8 mouse cellular contexts compared by ENCODE assay signal in genomic region chr11:75650958-75651425, GRCm38 (mm10). TPM values are rescaled to one million over a fixed set of nuclear protein-coding genes. Genes with fewer than 3 reads are reported as not detected.
DNase-seq lines count a peak whose midpoint lies in the region; ATAC-seq and TF ChIP-seq lines count a peak whose summit lies in the region.

No protein-coding gene starts in this region.

- no peak for TF ChIP-seq CTCF in left cerebral cortex, adult 2 months (IDR thresholded peaks at IDR 0.05)
- no peak for TF ChIP-seq CTCF in olfactory bulb, adult 2 months (IDR thresholded peaks at IDR 0.05; ENCODE audit: insufficient read depth, low read depth, low read length)

- peak overlapping the region; percentile 81 for H3K4me3 ChIP-seq in left cerebral cortex, adult 2 months
- peak overlapping the region; percentile 59 for H3K4me3 ChIP-seq in forebrain, embryonic 13.5 days
- peak overlapping the region; percentile 81 for H3K4me3 ChIP-seq in liver, embryonic 13.5 days (replicated peaks)
- H3K4me3 ChIP-seq in olfactory bulb, adult 2 months (ENCODE audit: insufficient read depth, low read depth, low read length), result peak overlapping the region; percentile 85

- H3K9ac ChIP-seq in forebrain, embryonic 13.5 days, result peak overlapping the region; percentile 79
- peak overlapping the region; percentile 90 for H3K9ac ChIP-seq in liver, embryonic 13.5 days

- H3K36me3 ChIP-seq in forebrain, embryonic 13.5 days (ENCODE audit: poor library complexity, severe bottlenecking), result no peaks in the 10 kb centered on the region
- H3K36me3 ChIP-seq in liver, embryonic 13.5 days, result peaks cover 5% of the 10 kb centered on the region; the same call in 1 of the 2 replicates

- no peak overlapping the region for H3K27ac ChIP-seq in left cerebral cortex, adult 2 months
- H3K27ac ChIP-seq in forebrain, embryonic 13.5 days, result no peak overlapping the region
- H3K27ac ChIP-seq in liver, embryonic 13.5 days, result peak overlapping the region; percentile 92
- H3K27ac ChIP-seq in olfactory bulb, adult 2 months (ENCODE audit: insufficient read depth, low read depth, low read length), result no peak overlapping the region

- no peaks in the 10 kb centered on the region for H3K9me3 ChIP-seq in forebrain, embryonic 13.5 days (replicated peaks)
- no peaks in the 10 kb centered on the region for H3K9me3 ChIP-seq in liver, embryonic 13.5 days (replicated peaks)

- peaks cover 35% of the 10 kb centered on the region for H3K27me3 ChIP-seq in forebrain, embryonic 13.5 days
- H3K27me3 ChIP-seq in liver, embryonic 13.5 days, result no peaks in the 10 kb centered on the region

- ATAC-seq in forebrain, embryonic 13.5 days, result peak; percentile 17
- no peak for ATAC-seq in liver, embryonic 13.5 days (ENCODE audit: low read depth)

- no peak for DNase-seq in left cerebral cortex, adult 2 months (ENCODE audit: extremely low spot score in 1 of 2, low spot score in 2 of 2)
- no peak for DNase-seq in left cerebral cortex, postnatal 4 days
- no peak for DNase-seq in liver, embryonic 13.5 days
- no peak for DNase-seq in gastrocnemius, postnatal 4 days (ENCODE audit: low spot score in 2 of 2)
- no peak for DNase-seq in left cerebral cortex, adult 18-20 months (ENCODE audit: low spot score in 2 of 2)
- DNase-seq in thymus, postnatal 25 days, result no peak

- H3K4me2 ChIP-seq in forebrain, embryonic 13.5 days, result peak overlapping the region; percentile 75
- peak overlapping the region; percentile 98 for H3K4me2 ChIP-seq in liver, embryonic 13.5 days

- intact Hi-C loops in left cerebral cortex, adult 2 months (cut with DNase I), result loop anchor here (5.0 kb wide), 1 partner anchor 81 kb away; the partner anchor contains the start of gene Ywhae
- intact Hi-C loops in left cerebral cortex, postnatal 4 days (cut with DNase I), result no loop called here

- 50% methylated on average over 13 of the region's 13 CpGs for WGBS in forebrain, embryonic 13.5 days
- 26% methylated on average over 13 of the region's 13 CpGs for WGBS in liver, embryonic 13.5 days (ENCODE audit: insufficient replicate concordance)
- WGBS in olfactory bulb, adult 2 months, result 57% methylated on average over 11 of the region's 13 CpGs

- TF ChIP-seq POLR2A in olfactory bulb, adult 2 months (IDR thresholded peaks at IDR 0.05; ENCODE audit: insufficient read depth, low read depth, low read length), result no peak

- H3K4me1 ChIP-seq in forebrain, embryonic 13.5 days, result peaks cover 41% of the 10 kb centered on the region
- peaks cover 73% of the 10 kb centered on the region for H3K4me1 ChIP-seq in liver, embryonic 13.5 days (replicated peaks)
- H3K4me1 ChIP-seq in olfactory bulb, adult 2 months (ENCODE audit: control insufficient read depth, insufficient read depth, low read length), result peaks cover 41% of the 10 kb centered on the region

RNA-seq across cellular contexts. Expression of gene Myo1c, which starts 0.7 kb away (rescaled TPM):
- 10 to 100 TPM; 25.2 to 26.6 TPM for total RNA-seq in left cerebral cortex, adult 2 months (2021)
- total RNA-seq in left cerebral cortex, postnatal 4 days (2021), result 10 to 100 TPM; 38.1 to 41.0 TPM
- polyA plus RNA-seq in forebrain, embryonic 13.5 days (2015; fragmentation: Nextera tagmentation; extraction: Ambion mirVana), result 6.1 and 6.9 TPM in 2 replicates
- 18.3 and 23.0 TPM in 2 replicates for polyA plus RNA-seq in liver, embryonic 13.5 days (2015; fragmentation: Nextera tagmentation; extraction: Ambion mirVana)
- polyA plus RNA-seq in olfactory bulb, adult 2 months (2012; ENCODE audit: insufficient read depth, insufficient read length, low replicate concordance, missing spikeins), result not detected in 2 replicates
- 10 to 100 TPM; 87.9 to 88.1 TPM for total RNA-seq in gastrocnemius, postnatal 4 days (2021)
- 10 to 100 TPM; 20.9 to 25.1 TPM for total RNA-seq in left cerebral cortex, adult 18-20 months (2021)

RNA-seq across cellular contexts. Expression of gene Inpp5k, which starts 20.2 kb away (rescaled TPM):
- 10 to 100 TPM; 41.0 to 42.7 TPM for total RNA-seq in left cerebral cortex, adult 2 months (2021)
- total RNA-seq in left cerebral cortex, postnatal 4 days (2021), result 10 to 100 TPM; 45.5 to 47.2 TPM
- 32.7 and 33.8 TPM in 2 replicates for polyA plus RNA-seq in forebrain, embryonic 13.5 days (2015; fragmentation: Nextera tagmentation; extraction: Ambion mirVana)
- 12.9 and 13.9 TPM in 2 replicates for polyA plus RNA-seq in liver, embryonic 13.5 days (2015; fragmentation: Nextera tagmentation; extraction: Ambion mirVana)
- not detected in 2 replicates for polyA plus RNA-seq in olfactory bulb, adult 2 months (2012; ENCODE audit: insufficient read depth, insufficient read length, low replicate concordance, missing spikeins)
- total RNA-seq in gastrocnemius, postnatal 4 days (2021), result 10 to 100 TPM; 26.7 to 28.4 TPM
- total RNA-seq in left cerebral cortex, adult 18-20 months (2021), result 10 to 100 TPM; 36.1 to 36.6 TPM

RNA-seq across cellular contexts. Expression of gene Crk, which starts 28.1 kb away (rescaled TPM):
- 100 to 1,000 TPM; 126 to 133 TPM for total RNA-seq in left cerebral cortex, adult 2 months (2021)
- total RNA-seq in left cerebral cortex, postnatal 4 days (2021), result 100 to 1,000 TPM; 118 to 119 TPM
- polyA plus RNA-seq in forebrain, embryonic 13.5 days (2015; fragmentation: Nextera tagmentation; extraction: Ambion mirVana), result 124 and 133 TPM in 2 replicates
- 37.1 and 41.6 TPM in 2 replicates for polyA plus RNA-seq in liver, embryonic 13.5 days (2015; fragmentation: Nextera tagmentation; extraction: Ambion mirVana)
- not detected in 2 replicates for polyA plus RNA-seq in olfactory bulb, adult 2 months (2012; ENCODE audit: insufficient read depth, insufficient read length, low replicate concordance, missing spikeins)
- total RNA-seq in gastrocnemius, postnatal 4 days (2021), result 10 to 100 TPM; 67.5 to 76.6 TPM
- total RNA-seq in left cerebral cortex, adult 18-20 months (2021), result 100 to 1,000 TPM; 126 to 132 TPM
